Mouse (Mus musculus): Measurements from ENCODE around the gene Lsg1. TPM values are rescaled to one million over a fixed set of nuclear protein-coding genes. Genes with fewer than 3 reads are reported as not detected.
A peak's percentile ranks its signal among the peaks of the same experiment; 100 is the strongest.

Gene Lsg1
- polyA plus RNA-seq, 1 experiment from 2014 or later: 55.1 TPM

- H3K4me1 ChIP-seq (replicated peaks; ENCODE audit: control insufficient read depth, insufficient read depth, low read length): peaks cover 21% of the 10 kb centered on the region
- no peak overlapping the region for H3K4me3 ChIP-seq (ENCODE audit: low read length)
- no peaks in the 10 kb centered on the region for H3K27me3 ChIP-seq (ENCODE audit: control insufficient read depth, insufficient read depth, low read depth, low read length)
- ATAC-seq (ENCODE audit: low read depth): no peak
- H3K9ac ChIP-seq (ENCODE audit: low read length): peak overlapping the region; percentile 15; the same call in 1 of the 2 replicates
- H3K9me3 ChIP-seq (ENCODE audit: control insufficient read depth, low read length): no peaks in the 10 kb centered on the region
- no peak overlapping the region for H3K27ac ChIP-seq (ENCODE audit: low read length)
- no peak overlapping the region for H3K4me2 ChIP-seq (ENCODE audit: low read depth, low read length)
- 90% methylated on average over 5 of the region's 5 CpGs for WGBS
- H3K36me3 ChIP-seq (ENCODE audit: control insufficient read depth, insufficient read depth, low read length): peaks cover 13% of the 10 kb centered on the region; the same call in 1 of the 2 replicates
Observed at GRCm38 (mm10) chr16:30548291-30548690, 39.1 kb downstream of the Lsg1 start.

GRCm38 (mm10) chr16:30544693-30545092 is 42.7 kb downstream of the Lsg1 start:
- H3K9ac ChIP-seq (ENCODE audit: low read length): no peak overlapping the region
- H3K4me3 ChIP-seq (ENCODE audit: low read length): no peak overlapping the region
- 75% methylated on average over 4 of the region's 4 CpGs for WGBS
- H3K27ac ChIP-seq (ENCODE audit: low read length): no peak overlapping the region
- H3K4me2 ChIP-seq (ENCODE audit: low read depth, low read length): no peak overlapping the region
- peaks cover 13% of the 10 kb centered on the region; the same call in 1 of the 2 replicates for H3K36me3 ChIP-seq (ENCODE audit: control insufficient read depth, insufficient read depth, low read length)
- H3K27me3 ChIP-seq (ENCODE audit: control insufficient read depth, insufficient read depth, low read depth, low read length): no peaks in the 10 kb centered on the region
- H3K9me3 ChIP-seq (ENCODE audit: control insufficient read depth, low read length): no peaks in the 10 kb centered on the region
- H3K4me1 ChIP-seq (replicated peaks; ENCODE audit: control insufficient read depth, insufficient read depth, low read length): peaks cover 1% of the 10 kb centered on the region; the same call in 1 of the 2 replicates
- no peak for ATAC-seq (ENCODE audit: low read depth)

GRCm38 (mm10) chr16:30543386-30543785 is 44.0 kb downstream of the Lsg1 start:
- 94% methylated on average over 9 of the region's 9 CpGs for WGBS
- ATAC-seq (ENCODE audit: low read depth): no peak
- Histone ChIP-seq H3K27me3 (ENCODE audit: control insufficient read depth, insufficient read depth, low read depth, low read length) (no peaks in the 10 kb centered on the region), H3K36me3 (ENCODE audit: control insufficient read depth, insufficient read depth, low read length) (peaks cover 13% of the 10 kb centered on the region; the same call in 1 of the 2 replicates), H3K4me1 (replicated peaks; ENCODE audit: control insufficient read depth, insufficient read depth, low read length) (no peaks in the 10 kb centered on the region), H3K27ac (ENCODE audit: low read length) (no peak overlapping the region), H3K4me2 (ENCODE audit: low read depth, low read length) (no peak overlapping the region), H3K9me3 (ENCODE audit: control insufficient read depth, low read length) (no peaks in the 10 kb centered on the region), H3K4me3 (ENCODE audit: low read length) (no peak overlapping the region), H3K9ac (ENCODE audit: low read length) (no peak overlapping the region)

GRCm38 (mm10) chr16:30542826-30543225 is 44.6 kb downstream of the Lsg1 start:
- Histone ChIP-seq H3K4me2 (ENCODE audit: low read depth, low read length) (no peak overlapping the region), H3K4me3 (ENCODE audit: low read length) (no peak overlapping the region), H3K4me1 (replicated peaks; ENCODE audit: control insufficient read depth, insufficient read depth, low read length) (no peaks in the 10 kb centered on the region), H3K27me3 (ENCODE audit: control insufficient read depth, insufficient read depth, low read depth, low read length) (no peaks in the 10 kb centered on the region), H3K9ac (ENCODE audit: low read length) (no peak overlapping the region), H3K27ac (ENCODE audit: low read length) (no peak overlapping the region), H3K9me3 (ENCODE audit: control insufficient read depth, low read length) (no peaks in the 10 kb centered on the region), H3K36me3 (ENCODE audit: control insufficient read depth, insufficient read depth, low read length) (peaks cover 13% of the 10 kb centered on the region; the same call in 1 of the 2 replicates)
- no peak for ATAC-seq (ENCODE audit: low read depth)
- 78% methylated on average over 6 of the region's 6 CpGs for WGBS

GRCm38 (mm10) chr16:30540107-30541001 is 47.0 kb downstream of the Lsg1 start:
- no peak for ATAC-seq (ENCODE audit: low read depth)
- Histone ChIP-seq H3K4me3 (ENCODE audit: low read length) (no peak overlapping the region), H3K9me3 (ENCODE audit: control insufficient read depth, low read length) (no peaks in the 10 kb centered on the region), H3K4me2 (ENCODE audit: low read depth, low read length) (no peak overlapping the region), H3K27ac (ENCODE audit: low read length) (no peak overlapping the region), H3K36me3 (ENCODE audit: control insufficient read depth, insufficient read depth, low read length) (no peaks in the 10 kb centered on the region; the same call in 1 of the 2 replicates), H3K4me1 (replicated peaks; ENCODE audit: control insufficient read depth, insufficient read depth, low read length) (peaks cover 3% of the 10 kb centered on the region; the same call in 1 of the 2 replicates), H3K9ac (ENCODE audit: low read length) (no peak overlapping the region), H3K27me3 (ENCODE audit: control insufficient read depth, insufficient read depth, low read depth, low read length) (no peaks in the 10 kb centered on the region)
- 73% methylated on average over 20 of the region's 20 CpGs for WGBS

GRCm38 (mm10) chr16:30539433-30539832 is 48.0 kb downstream of the Lsg1 start:
- Histone ChIP-seq H3K9me3 (ENCODE audit: control insufficient read depth, low read length) (no peaks in the 10 kb centered on the region), H3K27ac (ENCODE audit: low read length) (no peak overlapping the region), H3K9ac (ENCODE audit: low read length) (no peak overlapping the region), H3K4me3 (ENCODE audit: low read length) (no peak overlapping the region), H3K27me3 (ENCODE audit: control insufficient read depth, insufficient read depth, low read depth, low read length) (no peaks in the 10 kb centered on the region), H3K4me2 (ENCODE audit: low read depth, low read length) (no peak overlapping the region), H3K36me3 (ENCODE audit: control insufficient read depth, insufficient read depth, low read length) (no peaks in the 10 kb centered on the region; the same call in 1 of the 2 replicates), H3K4me1 (replicated peaks; ENCODE audit: control insufficient read depth, insufficient read depth, low read length) (peaks cover 3% of the 10 kb centered on the region; the same call in 1 of the 2 replicates)
- ATAC-seq (ENCODE audit: low read depth): no peak; the same call in 1 of the 2 replicates
- 24% methylated on average over 10 of the region's 10 CpGs for WGBS

- no peak overlapping the region for H3K4me2 ChIP-seq (ENCODE audit: low read depth, low read length)
- no peak overlapping the region for H3K27ac ChIP-seq (ENCODE audit: low read length)
- H3K4me3 ChIP-seq (ENCODE audit: low read length): no peak overlapping the region
- 72% methylated on average over 1 of the region's 1 CpGs for WGBS
- H3K9ac ChIP-seq (ENCODE audit: low read length): no peak overlapping the region
- no peaks in the 10 kb centered on the region; the same call in 1 of the 2 replicates for H3K36me3 ChIP-seq (ENCODE audit: control insufficient read depth, insufficient read depth, low read length)
- ATAC-seq (ENCODE audit: low read depth): no peak
- H3K9me3 ChIP-seq (ENCODE audit: control insufficient read depth, low read length): no peaks in the 10 kb centered on the region
- peaks cover 3% of the 10 kb centered on the region; the same call in 1 of the 2 replicates for H3K4me1 ChIP-seq (replicated peaks; ENCODE audit: control insufficient read depth, insufficient read depth, low read length)
- H3K27me3 ChIP-seq (ENCODE audit: control insufficient read depth, insufficient read depth, low read depth, low read length): no peaks in the 10 kb centered on the region
Observed at GRCm38 (mm10) chr16:30535075-30535474, 52.3 kb downstream of the Lsg1 start.

GRCm38 (mm10) chr16:30533592-30533991 is 53.8 kb downstream of the Lsg1 start:
- no peaks in the 10 kb centered on the region for H3K9me3 ChIP-seq (ENCODE audit: control insufficient read depth, low read length)
- H3K27me3 ChIP-seq (ENCODE audit: control insufficient read depth, insufficient read depth, low read depth, low read length): no peaks in the 10 kb centered on the region
- WGBS: 60% methylated on average over 4 of the region's 4 CpGs
- H3K4me2 ChIP-seq (ENCODE audit: low read depth, low read length): no peak overlapping the region
- no peak overlapping the region for H3K9ac ChIP-seq (ENCODE audit: low read length)
- H3K27ac ChIP-seq (ENCODE audit: low read length): no peak overlapping the region
- H3K4me3 ChIP-seq (ENCODE audit: low read length): no peak overlapping the region
- no peak for ATAC-seq (ENCODE audit: low read depth)
- H3K36me3 ChIP-seq (ENCODE audit: control insufficient read depth, insufficient read depth, low read length): no peaks in the 10 kb centered on the region; the same call in 1 of the 2 replicates
- peaks cover 3% of the 10 kb centered on the region; the same call in 1 of the 2 replicates for H3K4me1 ChIP-seq (replicated peaks; ENCODE audit: control insufficient read depth, insufficient read depth, low read length)

- H3K4me3 ChIP-seq (ENCODE audit: low read length): no peak overlapping the region
- H3K9me3 ChIP-seq (ENCODE audit: control insufficient read depth, low read length): no peaks in the 10 kb centered on the region
- no peaks in the 10 kb centered on the region; the same call in 1 of the 2 replicates for H3K36me3 ChIP-seq (ENCODE audit: control insufficient read depth, insufficient read depth, low read length)
- no peak overlapping the region for H3K9ac ChIP-seq (ENCODE audit: low read length)
- WGBS: 33% methylated on average over 1 of the region's 1 CpGs
- ATAC-seq (ENCODE audit: low read depth): peak; percentile 47
- peaks cover 3% of the 10 kb centered on the region; the same call in 1 of the 2 replicates for H3K4me1 ChIP-seq (replicated peaks; ENCODE audit: control insufficient read depth, insufficient read depth, low read length)
- no peaks in the 10 kb centered on the region for H3K27me3 ChIP-seq (ENCODE audit: control insufficient read depth, insufficient read depth, low read depth, low read length)
- no peak overlapping the region for H3K4me2 ChIP-seq (ENCODE audit: low read depth, low read length)
- H3K27ac ChIP-seq (ENCODE audit: low read length): no peak overlapping the region
Observed at GRCm38 (mm10) chr16:30532929-30533328, 54.5 kb downstream of the Lsg1 start.
